Mouse (Mus musculus): ENCODE results near the gene Slc6a19. TPM values are rescaled to one million over a fixed set of nuclear protein-coding genes. Genes with fewer than 3 reads are reported as not detected.
"Not testable (repeated sequence)": the region's sequence is repeated elsewhere in the genome, so short reads cannot be mapped to it uniquely, and the experiment has no call there.

The Slc6a19 gene
- polyA plus RNA-seq (2011; ENCODE audit: insufficient read length, low read depth, missing spikeins): not detected in 2 replicates

DNA sequence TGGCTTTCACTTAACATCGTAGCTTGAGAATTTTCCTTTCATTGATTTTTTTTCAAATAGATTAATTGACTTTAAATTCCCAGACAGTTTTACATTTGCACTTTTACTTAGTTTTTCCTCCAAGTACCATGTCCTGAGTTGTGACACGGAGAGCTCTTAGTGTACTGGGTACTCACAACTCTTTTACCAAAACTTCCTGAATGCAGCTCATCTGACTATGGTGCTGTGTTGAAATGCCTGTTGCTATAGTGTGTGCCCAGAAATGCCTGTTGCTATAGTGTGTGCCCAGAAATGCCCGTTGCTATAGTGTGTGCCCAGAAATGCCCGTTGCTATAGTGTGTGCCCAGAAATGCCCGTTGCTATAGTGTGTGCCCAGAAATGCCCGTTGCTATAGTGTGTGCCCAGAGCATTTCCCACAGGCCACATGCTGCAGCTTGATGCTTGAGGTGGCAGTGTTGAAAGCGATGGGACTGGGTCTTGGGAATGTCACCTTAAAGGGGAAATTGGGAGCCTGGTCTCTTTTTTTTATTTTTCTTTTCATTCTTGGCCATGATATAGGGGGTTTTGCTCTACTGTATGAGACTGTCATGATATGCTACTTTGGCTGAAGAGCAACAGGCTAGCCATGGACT, at the start of gene Slc6a19:
Slc6a19 (minus strand) TSS at position 172 of the 632 bp plus-strand sequence.
- no peak within 1 kb of the TSS for H3K4me3 ChIP-seq (ENCODE audit: insufficient read depth, low read length)
- no peaks in the 10 kb centered on the region for H3K4me1 ChIP-seq (ENCODE audit: control insufficient read depth, insufficient read depth, low read length)
- no peak within 1 kb of the TSS for H3K27ac ChIP-seq (ENCODE audit: insufficient read depth, low read length)
- no peak for TF ChIP-seq CTCF (IDR thresholded peaks at IDR 0.05; ENCODE audit: borderline replicate concordance, insufficient read depth, low read length)
- TF ChIP-seq POLR2A (IDR thresholded peaks at IDR 0.05; ENCODE audit: low read depth, low read length): no peak

DNA sequence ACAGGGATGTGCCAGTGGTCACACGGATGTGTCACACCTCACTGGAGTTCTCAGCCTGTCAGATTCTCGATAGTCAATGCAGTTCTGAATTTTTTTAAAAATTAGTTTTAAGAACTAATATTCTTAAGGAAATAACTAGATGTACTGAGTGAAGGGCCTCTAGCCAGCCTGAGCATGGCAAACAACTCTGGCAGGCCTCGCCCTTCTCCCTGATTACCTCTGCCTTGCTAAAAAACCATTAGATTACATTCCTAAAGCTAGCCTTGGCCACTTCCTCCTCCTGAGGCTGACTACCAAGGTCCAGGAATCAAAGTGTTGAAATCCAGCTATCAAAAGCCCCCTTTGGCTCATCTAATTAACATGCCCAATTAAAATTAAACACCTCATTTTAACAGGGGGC, 46.6 kb upstream of the Slc6a19 start:
- no peak overlapping the region for H3K27ac ChIP-seq (ENCODE audit: insufficient read depth, low read length)
- H3K4me3 ChIP-seq (ENCODE audit: insufficient read depth, low read length): no peak overlapping the region
- TF ChIP-seq CTCF (IDR thresholded peaks at IDR 0.05; ENCODE audit: borderline replicate concordance, insufficient read depth, low read length): no peak
- TF ChIP-seq POLR2A (IDR thresholded peaks at IDR 0.05; ENCODE audit: low read depth, low read length): no peak
- peaks cover 5% of the 10 kb centered on the region; the same call in 1 of the 2 replicates for H3K4me1 ChIP-seq (ENCODE audit: control insufficient read depth, insufficient read depth, low read length)

- H3K4me1 ChIP-seq (ENCODE audit: control insufficient read depth, insufficient read depth, low read length): peaks cover 5% of the 10 kb centered on the region; the same call in 1 of the 2 replicates
Measured at GRCm38 (mm10) chr13:73750435-73750834, 45.8 kb upstream of the Slc6a19 start.

GRCm38 (mm10) chr13:73748663-73749440, 44.2 kb upstream of the Slc6a19 start:
- H3K4me1 ChIP-seq (ENCODE audit: control insufficient read depth, insufficient read depth, low read length): peaks cover 5% of the 10 kb centered on the region; the same call in 1 of the 2 replicates
- H3K27ac ChIP-seq (ENCODE audit: insufficient read depth, low read length): no peak overlapping the region
- H3K4me3 ChIP-seq (ENCODE audit: insufficient read depth, low read length): no peak overlapping the region
- TF ChIP-seq POLR2A (IDR thresholded peaks at IDR 0.05; ENCODE audit: low read depth, low read length): no peak
- no peak for TF ChIP-seq CTCF (IDR thresholded peaks at IDR 0.05; ENCODE audit: borderline replicate concordance, insufficient read depth, low read length)

More at GRCm38 (mm10) chr13:73750435-73750834, 45.8 kb upstream of the Slc6a19 start:
- no peak for TF ChIP-seq POLR2A (IDR thresholded peaks at IDR 0.05; ENCODE audit: low read depth, low read length)
- TF ChIP-seq CTCF (IDR thresholded peaks at IDR 0.05; ENCODE audit: borderline replicate concordance, insufficient read depth, low read length): no peak
- Histone ChIP-seq H3K27ac (ENCODE audit: insufficient read depth, low read length) (no peak overlapping the region), H3K4me3 (ENCODE audit: insufficient read depth, low read length) (no peak overlapping the region)

DNA sequence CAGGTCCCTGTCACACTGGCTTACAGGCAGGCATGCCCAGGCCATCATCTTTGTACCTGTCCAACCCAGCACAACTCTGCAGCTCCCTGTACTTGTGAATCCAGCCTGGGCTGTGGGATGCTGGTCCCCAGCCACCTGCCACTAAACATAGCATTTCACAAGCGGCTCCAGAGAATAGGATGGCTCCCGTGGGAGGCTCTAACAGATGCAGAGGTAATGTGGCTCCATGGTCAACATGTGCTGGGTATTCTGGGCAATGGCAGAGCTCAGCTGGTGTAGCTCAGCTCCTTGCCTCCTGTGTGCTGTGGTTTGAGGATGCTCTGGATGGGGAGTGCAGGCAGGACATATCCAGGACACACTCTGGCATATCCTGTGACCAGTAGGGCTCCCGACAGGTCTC, 39.0 kb upstream of the Slc6a19 start:
- no peaks in the 10 kb centered on the region for H3K4me1 ChIP-seq (ENCODE audit: control insufficient read depth, insufficient read depth, low read length)
- no peak overlapping the region for H3K27ac ChIP-seq (ENCODE audit: insufficient read depth, low read length)
- H3K4me3 ChIP-seq (ENCODE audit: insufficient read depth, low read length): no peak overlapping the region
- TF ChIP-seq POLR2A (IDR thresholded peaks at IDR 0.05; ENCODE audit: low read depth, low read length) (no peak), CTCF (IDR thresholded peaks at IDR 0.05; ENCODE audit: borderline replicate concordance, insufficient read depth, low read length) (no peak)

- TF ChIP-seq CTCF (IDR thresholded peaks at IDR 0.05; ENCODE audit: borderline replicate concordance, insufficient read depth, low read length): no peak
- no peak for TF ChIP-seq POLR2A (IDR thresholded peaks at IDR 0.05; ENCODE audit: low read depth, low read length)
- Histone ChIP-seq H3K27ac (ENCODE audit: insufficient read depth, low read length) (no peak overlapping the region), H3K4me1 (ENCODE audit: control insufficient read depth, insufficient read depth, low read length) (no peaks in the 10 kb centered on the region), H3K4me3 (ENCODE audit: insufficient read depth, low read length) (no peak overlapping the region)
Measured at GRCm38 (mm10) chr13:73742944-73743343, 38.3 kb upstream of the Slc6a19 start.

DNA sequence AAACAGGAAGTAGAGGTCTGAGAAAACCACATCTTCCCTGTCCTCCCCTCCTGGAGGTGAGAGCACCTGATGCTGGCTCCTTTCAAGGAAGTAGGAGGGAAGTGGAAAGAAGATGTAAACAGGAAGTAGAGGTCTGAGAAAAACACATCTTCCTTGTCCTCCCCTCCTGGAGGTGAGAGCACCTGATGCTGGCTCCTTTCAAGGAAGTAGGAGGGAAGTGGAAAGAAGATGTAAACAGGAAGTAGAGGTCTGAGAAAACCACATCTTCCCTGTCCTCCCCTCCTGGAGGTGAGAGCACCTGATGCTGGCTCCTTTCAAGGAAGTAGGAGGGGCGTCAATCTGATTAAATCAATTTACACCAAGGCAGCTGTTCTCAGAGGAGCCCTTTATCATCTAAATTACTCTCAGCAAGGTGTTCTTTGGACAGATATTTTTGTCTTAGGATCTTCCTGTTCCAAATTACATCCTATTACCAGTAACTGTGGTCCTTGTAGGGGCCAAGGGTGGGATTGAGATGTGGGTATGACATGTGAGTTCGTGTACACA, 35.8 kb upstream of the Slc6a19 start:
- not testable (repeated sequence) for H3K4me3 ChIP-seq (ENCODE audit: insufficient read depth, low read length); H3K27ac ChIP-seq (ENCODE audit: insufficient read depth, low read length); H3K4me1 ChIP-seq (ENCODE audit: control insufficient read depth, insufficient read depth, low read length)

DNA sequence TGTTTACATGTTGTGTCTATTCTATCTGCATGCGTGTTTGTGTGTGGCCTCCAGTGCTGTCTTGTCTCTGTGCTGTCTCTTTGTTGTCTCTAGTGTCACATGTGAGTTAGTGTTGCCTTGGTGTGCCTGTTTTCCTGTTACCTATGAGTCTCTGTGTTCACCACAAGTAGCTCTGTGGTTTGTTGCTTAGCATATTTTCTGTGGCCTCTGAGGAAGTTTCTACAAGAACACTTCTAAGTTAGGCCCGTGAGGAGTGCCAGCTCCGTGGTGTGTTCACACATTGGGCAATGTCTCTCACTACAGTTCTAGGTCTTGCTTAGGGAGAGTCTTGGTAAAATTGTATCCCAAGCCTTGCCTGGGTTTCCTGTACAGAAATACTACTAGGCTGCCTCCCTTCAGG, 32.3 kb upstream of the Slc6a19 start:
- H3K4me1 ChIP-seq (ENCODE audit: control insufficient read depth, insufficient read depth, low read length): no peaks in the 10 kb centered on the region
- no peak overlapping the region for H3K27ac ChIP-seq (ENCODE audit: insufficient read depth, low read length)
- H3K4me3 ChIP-seq (ENCODE audit: insufficient read depth, low read length): no peak overlapping the region
- TF ChIP-seq POLR2A (IDR thresholded peaks at IDR 0.05; ENCODE audit: low read depth, low read length): no peak
- TF ChIP-seq CTCF (IDR thresholded peaks at IDR 0.05; ENCODE audit: borderline replicate concordance, insufficient read depth, low read length): no peak

- no peak for TF ChIP-seq CTCF (IDR thresholded peaks at IDR 0.05; ENCODE audit: borderline replicate concordance, insufficient read depth, low read length)
- H3K4me3 ChIP-seq (ENCODE audit: insufficient read depth, low read length): no peak overlapping the region
- H3K27ac ChIP-seq (ENCODE audit: insufficient read depth, low read length): no peak overlapping the region
- no peaks in the 10 kb centered on the region for H3K4me1 ChIP-seq (ENCODE audit: control insufficient read depth, insufficient read depth, low read length)
Measured at GRCm38 (mm10) chr13:73735928-73736327, 31.3 kb upstream of the Slc6a19 start.

DNA sequence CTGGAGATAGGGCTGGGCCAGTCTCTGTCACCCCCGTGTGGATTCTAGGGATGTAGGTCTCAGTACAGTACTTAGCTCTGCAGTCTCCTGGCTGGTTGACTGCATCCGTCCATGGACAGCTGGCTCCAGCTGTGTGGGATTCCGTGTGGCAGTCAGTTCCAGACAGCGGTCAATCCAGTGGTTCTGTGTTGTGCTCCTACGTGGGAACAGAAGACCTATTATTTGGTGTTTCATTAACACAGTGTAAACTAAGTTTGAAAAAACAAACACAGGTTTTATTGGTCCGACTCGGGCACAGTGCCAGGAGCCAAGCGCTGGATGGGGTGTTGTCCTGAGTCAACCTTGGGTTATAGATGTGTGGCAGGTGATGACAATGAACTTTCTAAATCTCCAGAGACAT, 30.6 kb upstream of the Slc6a19 start:
- H3K27ac ChIP-seq (ENCODE audit: insufficient read depth, low read length): no peak overlapping the region
- TF ChIP-seq CTCF (IDR thresholded peaks at IDR 0.05; ENCODE audit: borderline replicate concordance, insufficient read depth, low read length): no peak
- TF ChIP-seq POLR2A (IDR thresholded peaks at IDR 0.05; ENCODE audit: low read depth, low read length): no peak
- H3K4me3 ChIP-seq (ENCODE audit: insufficient read depth, low read length): no peak overlapping the region
- H3K4me1 ChIP-seq (ENCODE audit: control insufficient read depth, insufficient read depth, low read length): no peaks in the 10 kb centered on the region

Data from embryonic fibroblast, embryonic 13.5 days (primary cell).